Mouse (Mus musculus): Measurements from ENCODE around the gene Tmem110.
A peak's percentile ranks its signal among the peaks of the same experiment; 100 is the strongest.

Tmem110 gene

GRCm38 (mm10) chr14:30902628-30903027 is 77.2 kb downstream of the Tmem110 start:
- DNase-seq (ENCODE audit: low read depth, low spot score), result no peak

DNA sequence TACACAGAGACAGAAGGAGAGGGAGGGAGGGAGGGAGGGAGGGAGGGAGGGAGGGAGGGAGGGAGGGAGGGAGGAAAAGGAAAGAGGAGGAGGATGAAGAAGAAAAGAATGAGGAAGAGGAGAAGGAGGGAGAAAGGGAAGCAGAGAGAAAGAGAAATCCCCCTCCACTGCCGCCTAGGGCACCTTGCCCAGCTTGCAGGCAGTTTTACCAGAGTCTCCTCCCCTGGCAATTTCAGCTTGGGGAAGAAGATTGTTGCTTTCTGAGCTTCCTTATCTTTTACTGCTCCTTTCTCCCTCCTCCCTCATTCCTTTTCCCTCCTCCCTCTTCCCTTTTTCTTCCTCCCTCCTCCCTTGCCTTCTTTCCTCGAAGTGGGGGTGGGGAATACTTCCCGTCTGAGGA is 77.6 kb downstream of the Tmem110 start:
- DNase-seq (ENCODE audit: low read depth, low spot score), result no peak

GRCm38 (mm10) chr14:30904307-30904706 is 78.9 kb downstream of the Tmem110 start:
- peak; percentile 82 for DNase-seq (ENCODE audit: low read depth, low spot score)

DNA sequence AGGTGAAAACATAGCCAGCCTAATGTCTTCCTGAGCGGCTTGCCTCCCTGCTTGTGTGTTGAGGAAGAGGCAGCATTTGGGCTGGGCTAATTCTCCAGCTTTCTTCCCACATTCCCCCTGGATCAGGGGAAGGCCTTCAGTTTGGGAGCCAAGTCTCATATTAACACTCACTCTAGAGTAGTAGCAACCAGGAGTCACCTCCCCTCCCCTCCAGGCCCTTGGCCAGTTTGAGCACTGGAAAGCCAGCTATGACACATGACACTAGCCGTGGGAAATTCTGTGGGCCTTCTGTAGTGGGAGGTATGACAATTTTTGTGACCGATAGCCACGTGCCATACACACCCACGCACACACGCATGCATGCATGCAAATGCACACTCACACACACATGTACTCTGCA is 80.6 kb downstream of the Tmem110 start:
- no peak for DNase-seq (ENCODE audit: low read depth, low spot score)

- peak; percentile 25 for DNase-seq (ENCODE audit: low read depth, low spot score)
These were observed 82.5 kb downstream of the Tmem110 start for GRCm38 (mm10) chr14:30907814-30908265.

DNA sequence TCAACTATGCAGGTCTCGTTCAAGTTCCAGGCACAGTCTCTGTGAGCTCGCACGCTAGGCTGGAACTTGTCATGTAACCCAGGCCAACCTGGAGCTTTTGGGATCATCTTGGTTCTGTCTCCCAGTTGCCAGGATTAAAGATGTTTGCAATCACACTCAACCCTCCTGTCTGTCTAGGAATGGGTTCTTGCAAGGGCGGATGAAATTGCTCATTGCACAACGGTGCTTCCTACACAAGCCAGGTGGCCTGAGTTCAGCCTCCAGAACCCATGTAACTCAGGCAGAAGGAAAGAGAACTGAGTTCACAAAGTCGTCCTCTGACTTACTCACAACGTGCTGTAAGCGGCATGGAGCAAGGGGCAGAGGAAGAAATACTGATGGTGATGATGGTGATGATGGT is 85.8 kb downstream of the Tmem110 start:
- DNase-seq (ENCODE audit: low read depth, low spot score), result no peak

DNA sequence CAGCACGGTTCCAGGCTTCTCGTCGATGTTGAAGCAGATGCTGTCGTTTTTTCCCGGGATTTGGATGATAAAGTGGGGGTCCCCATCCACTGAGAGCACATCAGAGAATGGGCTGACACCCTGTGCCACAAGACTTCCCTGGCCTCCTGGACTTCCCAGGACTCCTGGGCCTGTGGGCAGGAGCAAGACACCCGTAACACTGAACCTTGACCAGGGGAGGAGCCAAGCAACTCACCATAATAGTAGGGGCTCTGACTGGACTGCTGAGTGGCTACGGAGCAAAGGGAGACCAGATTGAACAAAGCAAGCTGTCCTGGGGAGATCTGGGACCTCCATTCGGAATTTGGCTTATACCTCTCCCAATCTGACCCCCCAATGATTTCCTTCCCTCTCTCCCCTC is 87.3 kb downstream of the Tmem110 start:
- no peak for DNase-seq (ENCODE audit: low read depth, low spot score)

- no peak for DNase-seq (ENCODE audit: low read depth, low spot score)
These were observed 88.0 kb downstream of the Tmem110 start for GRCm38 (mm10) chr14:30913404-30913803.

DNA sequence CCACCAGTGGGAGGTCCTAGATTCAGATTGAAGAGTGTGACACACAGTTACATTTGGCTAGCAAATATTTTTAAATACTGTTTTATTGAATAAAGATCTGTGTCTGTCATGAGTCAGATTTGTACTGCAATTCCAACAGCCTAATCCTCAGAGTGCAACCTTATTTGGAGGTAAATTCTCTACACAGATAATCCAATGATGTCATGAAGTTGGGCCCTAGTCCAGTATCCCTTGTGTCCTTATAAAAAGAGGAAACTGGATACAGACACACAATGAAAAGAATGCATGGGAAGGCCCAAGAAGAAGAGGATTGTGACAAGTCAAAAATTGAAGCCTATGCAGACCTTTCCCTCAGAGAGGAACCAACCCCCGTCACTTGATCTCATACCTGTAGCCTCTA is 91.1 kb downstream of the Tmem110 start:
- peak; percentile 75 for DNase-seq (ENCODE audit: low read depth, low spot score)

GRCm38 (mm10) chr14:30922053-30922670 is 96.8 kb downstream of the Tmem110 start:
- no peak for DNase-seq (ENCODE audit: low read depth, low spot score)

DNA sequence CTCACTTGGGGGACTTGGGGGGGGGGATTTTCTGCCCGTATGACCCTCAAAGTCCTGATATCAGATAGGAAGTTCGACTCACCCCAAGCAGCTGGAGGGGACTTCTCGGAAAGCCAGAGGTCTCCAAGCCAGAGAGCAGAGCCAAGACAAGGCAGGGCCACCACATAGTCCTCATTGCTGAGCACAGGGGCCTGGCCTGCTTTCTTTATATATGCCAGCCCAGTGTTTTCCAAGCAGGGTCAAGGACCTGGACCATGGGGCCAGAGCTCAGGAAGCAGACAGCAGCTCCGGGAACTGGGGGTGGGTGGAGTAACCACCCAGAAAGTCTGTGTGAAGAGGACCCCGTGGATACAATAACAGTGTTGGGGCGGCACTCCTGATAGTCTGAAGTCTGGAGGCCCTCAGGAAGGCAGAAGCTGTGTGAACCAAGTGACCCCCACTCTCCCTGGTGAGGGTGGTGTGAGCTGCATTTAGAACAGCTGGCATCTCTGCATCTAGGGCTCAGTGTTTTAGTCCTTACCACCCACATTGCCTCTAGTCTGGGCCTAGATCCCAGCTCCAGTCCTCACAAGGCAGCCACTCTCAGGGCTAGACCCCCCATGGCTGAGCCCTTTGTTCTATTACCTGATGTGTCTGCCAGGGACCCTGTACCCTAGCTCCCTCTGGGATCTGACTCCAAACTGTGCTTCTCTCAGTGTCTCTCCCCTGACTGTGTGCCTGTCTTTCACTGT is 98.2 kb downstream of the Tmem110 start, which contains the start of gene Itih3:
Gene Itih3, minus strand, starts transcription at position 386 of the 731 bp plus-strand sequence.
- DNase-seq (ENCODE audit: low read depth, low spot score), result no peak

GRCm38 (mm10) chr14:30925492-30925891 is 100.1 kb downstream of the Tmem110 start:
- DNase-seq (ENCODE audit: low read depth, low spot score), result no peak
